Mouse (Mus musculus): ENCODE measurements around the gene Casp2. TPM values are rescaled to one million over a fixed set of nuclear protein-coding genes. Genes with fewer than 3 reads are reported as not detected.

The Casp2 gene
- polyA plus RNA-seq, 1 experiment from 2014 or later, result 62.1 TPM

DNA sequence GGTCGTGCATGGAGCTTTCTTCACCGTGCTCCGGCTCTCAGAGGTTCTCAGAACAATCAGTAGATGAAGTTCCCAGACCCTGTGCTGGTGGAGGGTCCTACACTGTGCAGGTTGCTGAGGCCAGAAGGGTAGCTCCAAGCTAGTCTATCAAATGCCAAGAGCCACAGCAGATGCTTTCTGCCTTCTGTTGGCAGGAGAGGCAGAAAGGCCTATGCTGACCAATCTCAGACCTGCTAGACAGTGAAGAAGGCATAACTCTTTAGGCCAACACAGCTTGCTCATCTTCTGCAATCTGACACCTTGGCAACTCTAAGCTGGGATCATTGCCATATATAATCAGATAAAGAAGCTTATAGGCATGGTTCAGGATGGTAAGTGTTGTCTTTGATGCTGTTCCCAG lies 65.4 kb downstream of the Casp2 start:
- H3K4me2 ChIP-seq (ENCODE audit: low read length), result no peak overlapping the region
- ATAC-seq, result no peak
- H3K9me3 ChIP-seq (ENCODE audit: control insufficient read depth, low read length), result no peaks in the 10 kb centered on the region
- H3K4me1 ChIP-seq (replicated peaks; ENCODE audit: control insufficient read depth, insufficient read depth, low read length), result peaks cover 3% of the 10 kb centered on the region; the same call in 1 of the 2 replicates
- H3K27ac ChIP-seq (ENCODE audit: low read length), result no peak overlapping the region
- no peaks in the 10 kb centered on the region for H3K27me3 ChIP-seq (replicated peaks; ENCODE audit: control insufficient read depth, insufficient read depth, low read length)
- H3K4me3 ChIP-seq (replicated peaks; ENCODE audit: low read length), result no peak overlapping the region
- no peaks in the 10 kb centered on the region for H3K36me3 ChIP-seq (ENCODE audit: control insufficient read depth, insufficient read depth)
- H3K9ac ChIP-seq (replicated peaks; ENCODE audit: low read depth, low read length), result no peak overlapping the region
- whole genome bisulfite sequencing, result 75% methylated on average over 3 of the region's 3 CpGs

DNA sequence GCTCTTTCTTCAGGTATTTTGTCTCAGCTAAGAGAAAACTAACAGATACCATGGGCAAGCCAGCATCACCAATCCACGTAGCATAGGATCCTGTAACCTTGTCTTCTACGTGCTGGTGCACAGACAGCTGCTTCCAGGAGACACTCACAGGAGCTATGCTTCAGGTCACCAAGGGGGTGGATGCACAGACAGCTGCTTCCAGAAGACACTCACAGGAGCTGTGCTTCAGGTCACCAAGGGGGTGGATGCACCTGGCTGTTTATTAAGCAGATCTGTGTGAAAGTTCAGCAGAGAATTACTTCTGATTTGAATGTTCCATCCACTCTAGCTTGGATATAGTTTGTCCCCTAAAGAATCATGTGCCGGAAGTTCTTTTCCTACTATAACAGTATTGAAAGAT lies 66.2 kb downstream of the Casp2 start:
- Histone ChIP-seq H3K9ac (replicated peaks; ENCODE audit: low read depth, low read length) (no peak overlapping the region), H3K4me2 (ENCODE audit: low read length) (no peak overlapping the region), H3K27ac (ENCODE audit: low read length) (no peak overlapping the region), H3K36me3 (ENCODE audit: control insufficient read depth, insufficient read depth) (no peaks in the 10 kb centered on the region), H3K4me3 (replicated peaks; ENCODE audit: low read length) (no peak overlapping the region), H3K4me1 (replicated peaks; ENCODE audit: control insufficient read depth, insufficient read depth, low read length) (no peaks in the 10 kb centered on the region), H3K27me3 (replicated peaks; ENCODE audit: control insufficient read depth, insufficient read depth, low read length) (no peaks in the 10 kb centered on the region), H3K9me3 (ENCODE audit: control insufficient read depth, low read length) (no peaks in the 10 kb centered on the region)
- no peak for ATAC-seq
- WGBS, result 91% methylated on average over 3 of the region's 3 CpGs

Other genes starting within 250 kb of the Casp2 start
- gene Sva, start 226.6 kb upstream of the Casp2 start, polyA plus RNA-seq (2015; fragmentation: Nextera tagmentation; extraction: Ambion mirVana), result not detected in 2 replicates
- gene Tas2r139, start 124.0 kb upstream of the Casp2 start, polyA plus RNA-seq (2015; fragmentation: Nextera tagmentation; extraction: Ambion mirVana), result not detected in 2 replicates
- not detected in 2 replicates for gene Tas2r144, start 49.7 kb upstream of the Casp2 start, polyA plus RNA-seq (2015; fragmentation: Nextera tagmentation; extraction: Ambion mirVana)
- 8.2 and 10.1 TPM in 2 replicates for gene Gstk1, start 19.1 kb upstream of the Casp2 start, polyA plus RNA-seq (2015; fragmentation: Nextera tagmentation; extraction: Ambion mirVana)
- gene Tmem139, start 3.0 kb upstream of the Casp2 start, polyA plus RNA-seq (2015; fragmentation: Nextera tagmentation; extraction: Ambion mirVana), result 0.21 and 0.24 TPM in 2 replicates
- gene Clcn1, start 21.7 kb downstream of the Casp2 start, polyA plus RNA-seq (2015; fragmentation: Nextera tagmentation; extraction: Ambion mirVana), result 1.6 and 2.0 TPM in 2 replicates
- 5.3 and 7.1 TPM in 2 replicates for gene Fam131b, start 59.7 kb downstream of the Casp2 start, polyA plus RNA-seq (2015; fragmentation: Nextera tagmentation; extraction: Ambion mirVana)
- gene Zyx, start 84.6 kb downstream of the Casp2 start, polyA plus RNA-seq (2015; fragmentation: Nextera tagmentation; extraction: Ambion mirVana), result 33.6 and 37.1 TPM in 2 replicates
- 0.14 and 0.27 TPM in 2 replicates for gene Epha1, start 108.3 kb downstream of the Casp2 start, polyA plus RNA-seq (2015; fragmentation: Nextera tagmentation; extraction: Ambion mirVana)
- gene Tas2r143, start 135.3 kb downstream of the Casp2 start, polyA plus RNA-seq (2015; fragmentation: Nextera tagmentation; extraction: Ambion mirVana), result not detected in 2 replicates
- gene Tas2r135, start 140.4 kb downstream of the Casp2 start, polyA plus RNA-seq (2015; fragmentation: Nextera tagmentation; extraction: Ambion mirVana), result not detected in 2 replicates
- gene Tas2r126, start 169.6 kb downstream of the Casp2 start, polyA plus RNA-seq (2015; fragmentation: Nextera tagmentation; extraction: Ambion mirVana), result not detected in 2 replicates
- not detected in 2 replicates for gene Olfr458, start 200.2 kb downstream of the Casp2 start, polyA plus RNA-seq (2015; fragmentation: Nextera tagmentation; extraction: Ambion mirVana)
- gene Olfr457, start 211.3 kb downstream of the Casp2 start, polyA plus RNA-seq (2015; fragmentation: Nextera tagmentation; extraction: Ambion mirVana), result not detected in 2 replicates
- gene Olfr456, start 222.2 kb downstream of the Casp2 start, polyA plus RNA-seq (2015; fragmentation: Nextera tagmentation; extraction: Ambion mirVana), result not detected in 2 replicates

Data from forebrain, embryonic 16.5 days (tissue).